Mouse (Mus musculus) heart, embryonic 11.5 days (tissue): ENCODE results near the gene Frmpd2. TPM values are rescaled to one million over a fixed set of nuclear protein-coding genes. Genes with fewer than 3 reads are reported as not detected.
A peak's percentile ranks its signal among the peaks of the same experiment; 100 is the strongest.
"Not testable (repeated sequence)": the region's sequence is repeated elsewhere in the genome, so short reads cannot be mapped to it uniquely, and the experiment has no call there.

ENCODE experiments used
- ATAC-seq: fragments of 200-750 bp; cut with Nextera tagmentation; replicated peaks from 2 replicates; pipeline ENCODE4 v1.8.0; 2017; ENCODE audit warnings: moderate library complexity; ENCODE audit not compliant: insufficient number of reproducible peaks, low FRiP score, low TSS enrichment
- H3K27ac ChIP-seq: fragments of 300-500 bp; sonication (generic); 2 replicates; pipeline ENCODE4 v1.5.1; 2014; ENCODE audit warnings: mild to moderate bottlenecking, low read depth, low read length
- H3K27me3 ChIP-seq: fragments of 300-500 bp; sonication (generic); 2 replicates; pipeline ENCODE4 v1.6.1; 2014; ENCODE audit warnings: mild to moderate bottlenecking, low read length, mixed read lengths; ENCODE audit not compliant: control insufficient read depth, insufficient read depth
- H3K36me3 ChIP-seq: fragments of 300-500 bp; sonication (generic); 2 replicates; pipeline ENCODE4 v1.6.1; 2014; ENCODE audit warnings: mild to moderate bottlenecking, low read length, moderate library complexity, mixed read lengths; ENCODE audit not compliant: control insufficient read depth, insufficient read depth
- H3K4me1 ChIP-seq: fragments of 300-500 bp; sonication (generic); 2 replicates; pipeline ENCODE4 v1.6.1; 2014; ENCODE audit warnings: low read length; ENCODE audit not compliant: control insufficient read depth, insufficient read depth
- H3K4me2 ChIP-seq: fragments of 300-500 bp; sonication (generic); 2 replicates; pipeline ENCODE4 v1.6.1; 2014; ENCODE audit warnings: mild to moderate bottlenecking, moderate library complexity
- H3K4me3 ChIP-seq: fragments of 300-500 bp; sonication (generic); 2 replicates; pipeline ENCODE4 v1.5.1; 2014; ENCODE audit warnings: low read depth, low read length
- H3K9ac ChIP-seq: fragments of 300-500 bp; sonication (generic); 2 replicates; pipeline ENCODE4 v1.6.1; 2014; ENCODE audit warnings: mild to moderate bottlenecking, low read depth, low read length, moderate library complexity
- H3K9me3 ChIP-seq: fragments of 300-500 bp; sonication (generic); replicated peaks from 2 replicates; pipeline ENCODE4 v1.6.1; 2016; ENCODE audit warnings: low read length; ENCODE audit not compliant: control insufficient read depth
- WGBS: fragments of 180-500 bp; shearing (Covaris S2); extraction: QIAGEN DNeasy Blood & Tissue Kit; methylation state at CpG from one replicate; pipeline ENCODE4 v1.1.7; 2014; ENCODE audit not compliant: insufficient replicate concordance; 5-methylcytosine and 5-hydroxymethylcytosine counted together
- polyA plus RNA-seq: library from polyadenylated mRNA; unstranded; fragments of >200 nt; fragmentation: Nextera tagmentation; extraction: Ambion mirVana; gene quantifications from 2 replicates; pipeline ENCODE4 v1.2.1, GENCODE M21; 2014

The Frmpd2 gene
- 0.11 TPM in 1 of 2 replicates, not detected in the other for polyA plus RNA-seq

- no peak for ATAC-seq
- 19% methylated on average over 3 of the region's 3 CpGs for WGBS
- H3K36me3 ChIP-seq: no peaks in the 10 kb centered on the region
- H3K4me1 ChIP-seq: peaks cover 8% of the 10 kb centered on the region
- no peaks in the 10 kb centered on the region for H3K27me3 ChIP-seq
- no peaks in the 10 kb centered on the region for H3K9me3 ChIP-seq
- no peak within 1 kb of the TSS for H3K27ac ChIP-seq
- no peak within 1 kb of the TSS for H3K9ac ChIP-seq
- no peak within 1 kb of the TSS for H3K4me3 ChIP-seq
- no peak within 1 kb of the TSS for H3K4me2 ChIP-seq
Observed at GRCm38 (mm10) chr14:33471331-33471730, at the start of gene Frmpd2. Gene Frmpd2 (plus strand): TSS chr14:33471696.

- Histone ChIP-seq H3K4me2 (no peak overlapping the region), H3K27ac (no peak overlapping the region), H3K4me3 (no peak overlapping the region), H3K9me3 (no peaks in the 10 kb centered on the region), H3K36me3 (no peaks in the 10 kb centered on the region), H3K27me3 (no peaks in the 10 kb centered on the region), H3K4me1 (peaks cover 4% of the 10 kb centered on the region; the same call in 1 of the 2 replicates), H3K9ac (no peak overlapping the region)
- no peak for ATAC-seq
- 84% methylated on average over 1 of the region's 1 CpGs for WGBS
Observed at GRCm38 (mm10) chr14:33423003-33423402, 48.5 kb upstream of the Frmpd2 start.

GRCm38 (mm10) chr14:33424124-33424523 lies 47.4 kb upstream of the Frmpd2 start:
- no peaks in the 10 kb centered on the region for H3K9me3 ChIP-seq
- H3K4me2 ChIP-seq: no peak overlapping the region
- no peak overlapping the region for H3K27ac ChIP-seq
- H3K36me3 ChIP-seq: no peaks in the 10 kb centered on the region
- H3K27me3 ChIP-seq: no peaks in the 10 kb centered on the region
- no peak for ATAC-seq
- H3K9ac ChIP-seq: no peak overlapping the region
- H3K4me3 ChIP-seq: no peak overlapping the region
- peaks cover 4% of the 10 kb centered on the region; the same call in 1 of the 2 replicates for H3K4me1 ChIP-seq

GRCm38 (mm10) chr14:33432485-33432884 lies 39.0 kb upstream of the Frmpd2 start:
- not testable (repeated sequence) for H3K4me2 ChIP-seq, H3K27ac ChIP-seq, H3K4me1 ChIP-seq, H3K27me3 ChIP-seq, H3K4me3 ChIP-seq, H3K9me3 ChIP-seq, ATAC-seq, H3K36me3 ChIP-seq, H3K9ac ChIP-seq
- WGBS: 91% methylated on average over 4 of the region's 4 CpGs

GRCm38 (mm10) chr14:33443780-33444179 lies 27.7 kb upstream of the Frmpd2 start:
- 55% methylated on average over 2 of the region's 2 CpGs for WGBS
- no peak for ATAC-seq

GRCm38 (mm10) chr14:33445962-33446361 lies 25.5 kb upstream of the Frmpd2 start:
- H3K36me3 ChIP-seq: no peaks in the 10 kb centered on the region
- no peak for ATAC-seq
- H3K4me1 ChIP-seq: peaks cover 7% of the 10 kb centered on the region; the same call in 1 of the 2 replicates
- no peaks in the 10 kb centered on the region for H3K9me3 ChIP-seq
- no peaks in the 10 kb centered on the region for H3K27me3 ChIP-seq
- WGBS: 48% methylated on average over 3 of the region's 3 CpGs
- H3K9ac ChIP-seq: peak overlapping the region; percentile 95
- H3K4me2 ChIP-seq: peak overlapping the region; percentile 64
- H3K27ac ChIP-seq: no peak overlapping the region
- H3K4me3 ChIP-seq: peak overlapping the region; percentile 91

More at GRCm38 (mm10) chr14:33443780-33444179, 27.7 kb upstream of the Frmpd2 start:
- Histone ChIP-seq H3K4me1 (peaks cover 7% of the 10 kb centered on the region; the same call in 1 of the 2 replicates), H3K27ac (no peak overlapping the region), H3K9ac (no peak overlapping the region), H3K27me3 (no peaks in the 10 kb centered on the region), H3K36me3 (no peaks in the 10 kb centered on the region), H3K4me2 (no peak overlapping the region), H3K9me3 (no peaks in the 10 kb centered on the region), H3K4me3 (no peak overlapping the region)

GRCm38 (mm10) chr14:33446561-33447023 lies 24.9 kb upstream of the Frmpd2 start:
- peak overlapping the region; percentile 96 for H3K27ac ChIP-seq
- no peaks in the 10 kb centered on the region for H3K36me3 ChIP-seq
- WGBS: 1% methylated on average over 33 of the region's 72 CpGs
- H3K9me3 ChIP-seq: no peaks in the 10 kb centered on the region
- ATAC-seq: peak; percentile 57
- no peaks in the 10 kb centered on the region for H3K27me3 ChIP-seq
- H3K4me3 ChIP-seq: peak overlapping the region; percentile 91
- H3K4me2 ChIP-seq: peak overlapping the region; percentile 64
- H3K4me1 ChIP-seq: peaks cover 7% of the 10 kb centered on the region; the same call in 1 of the 2 replicates
- peak overlapping the region; percentile 95 for H3K9ac ChIP-seq

- H3K9ac ChIP-seq: peak within 1 kb of the TSS; percentile 95
- H3K4me1 ChIP-seq: peaks cover 7% of the 10 kb centered on the region; the same call in 1 of the 2 replicates
- no peaks in the 10 kb centered on the region for H3K27me3 ChIP-seq
- H3K4me3 ChIP-seq: peak within 1 kb of the TSS; percentile 91
- H3K36me3 ChIP-seq: no peaks in the 10 kb centered on the region
- H3K27ac ChIP-seq: peak within 1 kb of the TSS; percentile 96
- peak within 1 kb of the TSS; percentile 65 for H3K4me2 ChIP-seq
- no peaks in the 10 kb centered on the region for H3K9me3 ChIP-seq
- under 1% methylated on average over 58 of the region's 70 CpGs for WGBS
- peak; percentile 99 for ATAC-seq
Observed at GRCm38 (mm10) chr14:33447027-33447569, 24.4 kb upstream of the Frmpd2 start, which contains the start of gene Mapk8. Gene Mapk8 (minus strand): TSS chr14:33447158.

- Histone ChIP-seq H3K4me3 (no peak overlapping the region), H3K4me2 (no peak overlapping the region), H3K9me3 (no peaks in the 10 kb centered on the region), H3K27me3 (no peaks in the 10 kb centered on the region), H3K9ac (no peak overlapping the region), H3K27ac (no peak overlapping the region), H3K4me1 (peaks cover 7% of the 10 kb centered on the region; the same call in 1 of the 2 replicates), H3K36me3 (no peaks in the 10 kb centered on the region)
- no peak for ATAC-seq
- 83% methylated on average over 4 of the region's 4 CpGs for WGBS
Observed at GRCm38 (mm10) chr14:33448276-33448675, 23.2 kb upstream of the Frmpd2 start.
